Mouse (Mus musculus) regulatory T cell (primary cell): ENCODE results near the gene Mtcp1.

Source experiments
- in situ Hi-C: fragments of 300-600 bp; cut with MboI, MseI; formaldehyde crosslinking; loops from one replicate; pipeline ENCODE4 v1.15.1; 2025; ENCODE audit warnings: high pct_unique_total_duplicates

The Mtcp1 gene

DNA sequence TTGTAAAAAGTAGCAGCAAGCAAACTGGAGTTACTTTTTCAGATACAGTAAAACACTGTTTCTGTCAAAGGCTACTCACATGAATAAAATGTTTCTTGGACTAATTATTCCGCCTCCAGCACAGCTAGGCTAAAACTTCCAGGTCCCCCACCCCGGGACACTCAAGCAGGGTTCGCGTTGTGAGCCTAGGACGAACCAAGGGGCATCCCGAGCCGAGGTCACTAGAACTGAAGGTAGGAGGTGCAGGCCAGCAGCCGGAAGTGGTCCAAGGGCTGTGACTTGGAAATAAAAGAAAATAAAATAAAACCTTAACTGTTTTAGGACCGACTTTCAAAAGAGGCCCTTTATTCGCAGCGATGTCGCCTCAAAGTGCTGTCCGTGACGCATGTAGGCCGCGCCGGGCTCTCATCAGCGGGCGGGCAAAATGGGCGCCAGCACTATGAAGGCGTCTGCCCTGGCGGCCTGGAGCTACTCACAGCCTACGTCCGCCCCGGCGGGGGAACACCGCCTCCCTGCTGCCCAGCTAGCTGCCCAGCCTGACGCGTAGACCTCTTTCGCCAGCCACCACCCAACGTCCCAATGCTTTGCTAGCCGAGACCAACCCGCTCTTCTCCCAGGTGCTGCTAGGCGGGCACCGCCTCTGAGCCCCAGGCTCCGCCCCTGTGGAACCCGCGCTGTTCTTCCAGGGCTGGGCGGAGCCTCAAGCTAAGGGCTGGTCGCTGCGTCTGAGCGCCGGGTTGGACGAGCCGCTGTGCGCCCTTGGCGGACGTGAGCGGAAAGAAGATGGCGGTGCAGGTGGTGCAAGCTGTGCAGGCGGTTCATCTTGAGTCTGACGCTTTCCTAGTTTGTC is at the start of gene Mtcp1, which contains the start of the genes Cmc4 and Brcc3:
Gene Mtcp1, minus strand, starts transcription at position 653 of the 850 bp plus-strand sequence.
Gene Cmc4, minus strand, starts transcription at position 649 of the 850 bp plus-strand sequence.
Gene Brcc3, plus strand, starts transcription at position 693 of the 850 bp plus-strand sequence.
- in situ Hi-C loops, result no loop called here

DNA sequence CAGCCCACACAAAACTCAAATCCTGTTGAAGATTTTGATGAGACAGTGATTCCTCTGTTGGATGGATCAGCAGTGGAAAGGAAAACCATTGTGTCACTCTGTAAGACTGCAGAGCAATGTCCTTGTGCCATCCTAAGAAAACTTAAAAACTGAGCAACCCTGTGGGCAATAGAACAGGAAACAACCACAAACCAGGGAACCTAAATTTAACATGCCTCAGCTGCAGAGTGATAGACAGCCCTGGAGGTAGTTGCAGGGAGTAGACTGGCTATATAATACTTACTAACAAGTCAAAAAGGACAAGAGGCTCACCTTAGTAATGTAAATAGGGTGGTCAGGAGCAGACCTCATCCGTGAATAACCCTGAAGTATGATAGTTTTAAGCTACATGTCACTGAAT is 38.2 kb upstream of the Mtcp1 start:
- in situ Hi-C loops, result no loop called here

DNA sequence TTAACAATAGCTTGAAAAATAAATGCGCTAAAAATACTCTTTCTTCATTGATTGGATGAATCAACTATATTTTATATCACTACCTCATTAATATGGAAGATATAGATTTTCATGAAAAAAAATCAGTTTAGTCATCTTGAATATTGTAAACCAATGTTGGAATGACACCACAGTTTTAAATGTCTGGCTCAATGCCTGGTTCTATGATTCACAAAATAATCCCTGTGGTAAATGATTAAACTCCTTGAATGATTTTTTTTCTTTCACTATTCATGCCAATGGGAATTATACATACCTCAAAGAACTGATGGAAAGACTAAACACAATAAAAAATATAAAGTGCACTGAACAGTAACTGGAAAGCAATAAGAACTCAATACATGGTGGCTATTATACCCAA is 6.7 kb downstream of the Mtcp1 start:
- in situ Hi-C loops, result no loop called here

DNA sequence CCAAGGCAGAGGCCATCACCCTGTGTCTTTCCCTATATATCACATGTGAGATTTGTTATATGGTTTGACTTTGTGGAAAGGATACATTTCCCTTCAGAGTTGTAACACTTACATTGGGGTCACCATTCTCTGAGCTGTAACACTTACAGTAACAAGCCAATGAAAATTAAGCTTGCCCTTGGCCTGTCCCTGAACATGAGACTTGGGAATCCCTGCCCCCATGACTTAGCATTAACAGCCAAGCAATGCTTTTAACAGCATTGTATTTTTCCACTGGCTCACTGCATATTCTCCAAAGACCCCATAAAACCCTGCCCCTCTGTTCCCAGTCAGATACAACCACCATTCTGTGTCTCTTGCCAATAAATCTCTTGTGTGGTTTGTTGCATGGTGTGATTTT is 13.0 kb downstream of the Mtcp1 start:
- in situ Hi-C loops, result no loop called here

DNA sequence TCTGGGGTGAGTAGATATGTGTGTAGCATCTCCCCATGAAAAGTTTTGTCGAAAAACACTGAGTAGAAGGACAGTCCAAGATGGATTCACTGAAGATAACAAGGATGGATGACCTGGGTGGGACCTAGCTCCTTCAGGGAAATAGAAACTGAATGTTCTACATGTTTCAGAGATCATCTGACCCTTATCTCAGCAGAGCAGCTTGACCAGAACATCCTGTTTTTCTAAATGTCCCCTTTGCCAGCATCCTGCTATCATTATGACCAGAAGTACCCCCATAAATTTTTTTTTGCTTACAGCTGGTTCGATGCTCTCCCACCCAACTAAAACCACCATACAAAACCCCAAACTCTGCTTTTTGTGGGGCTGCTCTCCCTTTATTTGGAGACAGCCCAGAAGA is 13.7 kb downstream of the Mtcp1 start:
- in situ Hi-C loops, result no loop called here

DNA sequence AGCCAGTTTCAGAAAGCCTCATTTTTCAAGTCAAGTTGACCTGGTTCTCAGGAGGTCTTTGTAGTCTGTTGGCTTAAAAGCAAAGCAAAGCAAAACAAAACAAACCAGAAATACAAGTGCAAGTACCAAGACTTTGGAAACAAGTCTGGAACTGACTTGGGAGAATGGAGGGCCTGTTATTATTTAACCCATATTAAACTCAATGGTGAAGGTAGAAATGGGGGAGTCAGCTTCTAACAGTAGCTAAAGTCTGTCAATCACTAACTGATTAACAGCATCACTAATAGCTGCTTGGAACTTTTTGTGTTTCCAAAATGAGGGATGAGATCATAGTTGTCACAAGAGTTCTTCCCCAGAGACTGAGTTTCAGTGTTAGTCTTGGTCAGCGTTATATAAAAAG is 16.9 kb downstream of the Mtcp1 start:
- in situ Hi-C loops, result no loop called here

DNA sequence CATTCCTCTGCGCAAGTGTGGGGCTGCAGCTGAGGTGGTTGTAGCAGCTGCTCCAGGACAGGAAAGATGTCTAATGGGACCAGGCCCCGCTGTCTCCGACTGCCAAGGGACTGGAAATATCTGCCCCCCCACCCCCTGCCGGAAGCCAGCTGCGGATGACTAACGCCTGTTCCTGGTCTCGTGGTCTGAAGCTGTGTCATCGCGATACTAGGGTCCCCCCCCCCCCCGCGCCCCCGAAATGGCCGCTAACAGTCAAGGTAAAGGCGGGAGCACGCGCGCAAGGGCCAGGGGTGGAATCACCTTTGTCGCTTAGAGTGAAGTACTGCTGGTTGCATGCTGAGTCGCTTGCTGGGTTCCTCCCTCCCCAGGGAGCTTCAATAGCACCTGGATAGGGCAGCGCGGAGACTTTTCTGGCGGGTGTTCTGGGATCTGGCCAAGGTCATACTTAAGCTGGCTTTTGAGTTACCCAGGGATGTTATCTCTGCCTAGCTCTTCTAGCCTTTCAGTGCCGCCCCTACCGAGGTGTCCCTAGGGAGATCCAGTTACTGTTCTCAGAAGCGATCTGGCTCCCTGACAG is 34.1 kb downstream of the Mtcp1 start, which contains the start of the genes Fundc2 and F8:
Gene Fundc2, plus strand, starts transcription at position 205 of the 577 bp plus-strand sequence.
Gene F8, minus strand, starts transcription at position 421 of the 577 bp plus-strand sequence.
- in situ Hi-C loops, result no loop called here

DNA sequence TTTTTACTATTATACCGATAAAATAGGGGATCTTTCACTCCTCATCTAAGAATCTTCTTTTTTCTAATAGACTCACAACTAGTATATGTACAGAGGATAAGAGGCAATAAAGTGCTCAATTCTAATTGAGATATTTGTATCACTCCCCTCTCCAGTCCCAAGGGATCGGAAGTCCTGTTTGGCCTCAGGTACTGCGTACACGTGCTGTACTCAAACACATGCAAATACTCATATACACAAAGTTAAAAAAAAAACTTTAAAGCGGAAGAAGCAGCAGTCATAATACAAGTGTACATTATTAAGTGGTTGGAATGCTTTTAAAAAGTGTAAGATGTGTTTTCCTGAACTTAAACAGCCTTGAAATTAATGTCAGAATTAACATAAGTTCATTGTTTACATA is 34.7 kb downstream of the Mtcp1 start:
- in situ Hi-C loops, result no loop called here

DNA sequence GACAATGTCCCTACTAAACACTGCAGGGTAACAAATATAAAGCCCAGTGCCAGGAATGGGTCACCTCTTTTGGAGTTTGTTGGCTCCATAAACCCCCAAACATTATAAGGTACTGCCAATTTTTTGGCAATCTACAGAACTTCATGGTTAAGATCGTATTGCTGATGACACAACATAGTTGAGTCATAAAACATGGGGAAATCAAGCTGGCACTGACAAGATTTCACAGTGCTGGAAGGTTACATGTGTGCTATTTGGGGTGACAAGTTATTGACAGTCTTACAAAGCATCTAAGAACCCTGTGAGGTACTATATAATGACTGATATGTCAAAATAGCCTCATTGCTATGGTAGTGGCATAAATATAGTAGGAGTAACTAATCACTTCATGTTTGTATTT is 35.2 kb downstream of the Mtcp1 start:
- in situ Hi-C loops, result no loop called here

DNA sequence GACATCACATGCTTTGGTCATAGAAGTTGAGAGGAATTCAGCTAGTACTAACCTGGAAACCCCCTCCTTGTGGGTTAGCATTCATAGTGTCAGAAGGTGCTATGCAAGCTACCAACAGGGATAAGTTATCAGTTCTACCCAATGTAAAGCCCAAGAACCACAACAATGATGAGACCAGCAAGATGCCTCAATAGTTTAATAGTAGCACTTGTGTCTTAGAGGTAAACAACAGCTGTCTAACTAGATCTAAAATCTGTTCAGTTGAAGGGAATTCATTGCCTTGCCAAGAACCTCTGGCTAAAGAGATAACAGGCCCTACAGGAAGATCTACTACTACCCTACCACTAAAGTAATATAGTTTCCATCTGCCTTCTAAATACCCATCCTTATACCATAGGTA is 39.6 kb downstream of the Mtcp1 start:
- in situ Hi-C loops, result no loop called here

DNA sequence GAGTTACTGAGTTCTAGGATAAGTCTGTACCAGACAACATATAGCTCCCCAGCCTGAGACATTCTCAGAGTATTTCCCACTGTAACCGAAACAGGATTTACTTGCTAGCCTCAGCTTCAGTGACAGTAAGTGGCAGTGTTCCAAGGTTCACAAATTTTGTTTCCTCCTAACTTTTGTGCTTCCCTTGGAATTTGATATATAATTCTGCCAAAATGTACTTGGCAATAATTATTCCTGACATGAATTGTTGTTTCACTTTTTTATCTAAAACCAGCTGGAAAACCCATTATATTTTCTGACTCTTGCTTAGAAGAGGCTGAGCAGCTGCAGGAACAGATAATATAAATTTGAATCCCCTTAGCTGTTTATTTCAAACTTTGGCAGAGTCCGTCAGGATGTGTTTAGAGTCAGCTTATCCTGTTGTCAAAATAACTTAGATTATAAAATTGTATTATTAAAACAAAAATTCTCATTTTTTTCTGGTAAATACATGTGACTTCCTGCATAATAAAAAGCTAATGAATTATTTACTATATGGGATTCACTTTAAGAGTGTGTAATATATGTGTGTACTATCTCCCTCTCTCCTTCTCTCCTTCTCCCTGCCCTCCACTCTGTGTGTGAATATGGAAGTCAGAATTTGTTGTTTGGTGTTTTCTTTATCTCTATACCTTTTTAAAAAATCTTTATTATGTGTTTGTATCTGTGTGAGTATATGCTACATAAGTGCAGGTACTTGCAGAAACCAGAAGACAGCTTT is 43.5 kb downstream of the Mtcp1 start:
- in situ Hi-C loops, result no loop called here

DNA sequence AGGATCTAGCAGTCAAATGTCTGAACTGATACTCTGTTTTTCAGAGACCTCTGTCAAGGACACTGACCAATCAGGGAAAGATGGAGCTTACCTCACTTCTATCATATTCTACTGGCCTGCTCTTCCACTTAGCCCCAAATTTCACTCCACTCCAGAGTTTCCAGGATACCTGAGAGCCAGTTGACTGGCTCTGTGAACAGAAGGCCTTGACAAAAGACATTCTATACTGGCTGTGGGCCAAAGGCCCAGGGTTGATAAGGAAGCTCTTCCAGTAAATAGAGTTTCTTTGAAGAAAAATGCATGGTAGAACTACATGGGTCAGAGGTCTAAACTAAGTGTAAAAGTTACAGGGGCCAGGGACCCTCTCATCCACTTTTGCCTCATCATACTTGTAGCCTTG is 46.2 kb downstream of the Mtcp1 start:
- in situ Hi-C loops, result no loop called here
